Mouse (Mus musculus): Measurements from ENCODE around the gene Kcnq4.

DNA sequence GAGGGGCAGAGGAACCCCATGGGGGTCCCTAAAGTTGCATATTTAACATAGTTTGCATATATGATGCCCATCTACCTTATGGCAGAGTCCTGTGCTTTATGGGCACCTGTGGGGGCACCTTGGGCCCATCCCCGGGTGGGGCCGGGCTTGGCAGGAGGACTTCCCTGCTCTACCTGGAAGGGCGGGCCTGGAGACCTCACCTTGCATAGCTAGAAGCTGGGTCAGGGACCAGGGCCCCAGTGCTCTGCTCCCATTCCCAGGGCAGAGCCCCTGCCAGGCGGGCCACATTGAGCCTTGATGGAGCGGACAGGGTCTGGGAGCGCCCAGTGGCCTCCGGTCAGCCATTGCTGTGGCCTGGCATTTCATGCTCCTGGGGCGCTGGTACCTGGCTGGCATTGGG is 51.1 kb downstream of the Kcnq4 start:
- TF ChIP-seq GATA1 (IDR thresholded peaks at IDR 0.05; ENCODE audit: borderline replicate concordance, low read length) (no peak), FLI1 (IDR thresholded peaks at IDR 0.05; ENCODE audit: low read length) (no peak)
